Mouse (Mus musculus) CD8-positive naive resting alpha-beta T cell, adult 2 months (primary cell): Measurements from ENCODE around the gene Prr12.

Experiments used
- DNase-seq, 2 experiments: peaks; one replicate each; pipeline ENCODE4 v3.0.0; 2022; ENCODE audit warnings: low read depth in 2 of 2, low spot score in 2 of 2

Gene Prr12

DNA sequence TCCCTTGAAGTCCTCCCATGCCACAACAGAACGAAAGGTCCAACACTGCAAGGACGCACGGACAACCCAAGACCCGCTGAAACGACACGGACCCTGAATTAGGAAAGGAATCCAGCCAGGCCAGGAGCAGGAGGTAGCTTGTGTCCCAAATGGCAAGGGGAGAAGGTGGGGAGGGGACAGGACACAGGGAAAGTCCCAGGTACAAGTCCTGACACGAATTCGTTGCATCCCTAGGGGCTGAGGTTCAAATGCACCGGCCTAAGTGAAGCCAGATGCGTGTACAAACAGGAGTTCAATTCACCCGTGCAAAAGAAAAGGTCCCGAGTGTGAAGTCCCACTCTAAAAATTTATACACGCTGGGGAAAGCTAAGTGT, 1.1 kb downstream of the Prr12 start:
- no peak for DNase-seq

DNA sequence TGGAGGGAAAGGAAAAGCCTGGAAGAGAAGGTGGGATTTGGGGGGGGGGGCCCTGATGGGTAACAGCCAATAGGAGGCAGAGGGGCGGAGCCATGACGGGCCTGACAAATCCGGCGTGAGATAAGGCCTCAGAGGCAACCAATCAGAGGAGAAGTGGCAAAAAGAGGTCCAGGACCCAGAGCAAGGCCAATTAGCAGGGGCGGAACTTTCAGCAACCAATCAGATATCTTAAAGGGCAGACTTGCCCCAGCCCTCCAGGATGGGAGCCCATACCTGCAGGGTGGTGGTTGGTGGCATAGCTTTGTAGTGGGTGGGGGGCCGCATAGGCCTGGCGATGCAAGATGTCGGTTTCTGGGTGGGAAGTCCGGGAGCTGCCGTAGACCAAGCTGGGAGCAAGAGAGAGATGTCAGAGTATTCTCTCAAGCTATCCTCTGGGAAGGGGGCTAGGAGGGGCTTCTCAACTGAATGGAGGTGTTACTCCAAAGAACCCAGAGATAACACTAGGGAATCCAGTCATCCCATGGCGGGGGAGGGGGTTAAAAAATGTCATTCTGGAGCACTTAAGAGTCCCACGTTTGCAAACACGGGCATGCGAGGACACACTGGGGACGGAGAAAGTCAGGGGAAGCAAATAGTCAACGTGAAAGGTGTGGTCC, 1.6 kb downstream of the Prr12 start:
- DNase-seq, result no peak

DNA sequence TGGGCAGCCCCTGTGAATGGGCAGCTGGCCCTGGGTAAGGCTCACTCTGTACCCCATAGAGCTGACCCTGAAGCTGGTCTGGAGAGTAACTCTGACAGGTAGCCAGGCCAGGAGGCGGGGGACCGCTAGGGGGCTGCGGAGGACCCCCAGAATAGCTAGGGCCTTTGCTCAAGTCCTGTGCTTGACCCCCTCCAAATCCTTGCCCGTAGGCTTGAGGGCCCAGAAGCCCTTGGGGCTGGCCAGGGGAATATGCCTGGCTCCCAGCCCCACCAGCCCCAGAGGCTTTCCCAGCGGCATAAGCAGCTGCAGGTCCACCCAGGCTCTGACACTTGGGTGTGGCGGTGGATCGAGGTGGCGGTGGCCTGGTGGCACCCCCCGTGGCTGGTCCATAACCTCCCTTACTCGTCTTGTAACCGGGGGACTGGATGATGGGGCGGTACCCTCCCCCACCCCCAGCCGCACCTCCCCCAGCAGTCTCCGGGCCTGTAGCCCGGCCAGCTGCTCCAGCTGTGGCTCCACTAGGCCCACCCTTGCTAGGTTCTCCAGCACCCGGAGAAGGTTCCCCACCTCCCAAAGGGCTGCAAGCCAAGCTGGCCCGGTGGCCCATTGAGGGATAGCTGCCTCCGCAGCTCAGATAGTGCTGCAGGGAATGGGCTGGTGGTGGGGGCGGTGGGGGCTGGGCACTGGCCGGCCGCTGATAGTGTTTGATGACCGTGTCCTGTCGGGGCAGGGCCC, 3.6 kb downstream of the Prr12 start:
- no peak for DNase-seq

DNA sequence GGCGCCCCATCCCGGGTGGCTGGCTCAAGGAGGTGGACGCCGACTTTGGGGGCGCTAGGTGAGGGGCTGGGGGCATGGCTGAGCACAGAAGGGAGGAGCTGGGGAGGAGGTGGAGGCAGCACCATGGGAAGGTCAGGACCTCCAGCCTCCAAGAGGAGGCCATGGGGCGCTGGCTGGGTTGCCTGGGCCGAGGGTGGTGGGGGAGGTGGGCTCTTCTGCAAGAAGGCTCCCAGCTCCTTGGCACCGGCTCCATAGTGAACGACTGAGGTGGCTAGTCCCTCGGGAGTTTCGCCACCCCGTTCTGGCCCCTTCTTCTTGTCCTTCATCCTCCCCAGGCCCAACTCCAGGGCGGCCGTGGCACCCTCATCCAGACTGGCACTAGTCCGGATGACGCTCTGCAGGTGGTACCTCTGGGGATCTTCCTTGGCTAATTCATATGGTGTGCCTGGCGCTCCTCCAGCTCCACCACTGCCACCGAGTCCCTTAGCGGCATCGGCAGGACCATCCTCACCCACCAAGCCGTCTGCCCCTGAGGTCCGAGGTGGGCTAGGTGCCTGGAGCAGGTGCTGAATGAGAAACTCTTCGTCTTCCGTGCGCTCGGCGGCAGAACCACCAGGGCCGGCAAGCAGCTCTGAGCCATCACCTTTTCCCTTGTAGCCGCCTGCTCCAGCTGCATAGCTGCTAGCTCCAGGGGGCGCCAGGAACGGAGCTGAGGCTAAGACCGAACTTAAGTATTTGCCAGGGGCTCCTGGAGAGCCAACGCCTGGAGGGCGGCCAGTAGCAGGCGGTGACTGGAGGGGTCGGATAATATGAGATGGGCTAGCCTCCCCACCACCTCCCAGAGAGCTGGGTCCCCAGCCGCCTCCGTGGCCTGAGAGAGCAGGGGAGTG, 4.4 kb downstream of the Prr12 start:
- DNase-seq, result no peak

DNA sequence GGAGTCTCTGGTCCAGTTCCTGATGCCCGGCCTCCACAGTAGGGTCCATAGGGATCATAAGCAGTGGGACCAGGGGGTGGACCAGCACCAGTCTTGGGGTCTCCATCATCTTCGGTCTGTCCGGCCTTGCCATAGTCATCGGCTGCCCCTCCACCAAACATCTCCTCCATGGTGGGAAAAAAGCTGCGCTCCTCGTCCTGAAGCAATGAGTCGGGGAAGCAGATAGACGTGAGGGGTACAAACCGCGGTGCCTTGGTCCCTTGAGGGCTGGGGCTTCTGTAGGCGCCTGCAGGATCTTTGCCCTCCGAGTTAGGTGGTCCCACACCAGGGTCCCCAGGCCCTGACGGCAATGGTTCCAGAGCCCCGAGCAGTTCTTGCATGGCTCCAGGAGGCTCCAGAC, 5.2 kb downstream of the Prr12 start:
- no peak for DNase-seq

DNA sequence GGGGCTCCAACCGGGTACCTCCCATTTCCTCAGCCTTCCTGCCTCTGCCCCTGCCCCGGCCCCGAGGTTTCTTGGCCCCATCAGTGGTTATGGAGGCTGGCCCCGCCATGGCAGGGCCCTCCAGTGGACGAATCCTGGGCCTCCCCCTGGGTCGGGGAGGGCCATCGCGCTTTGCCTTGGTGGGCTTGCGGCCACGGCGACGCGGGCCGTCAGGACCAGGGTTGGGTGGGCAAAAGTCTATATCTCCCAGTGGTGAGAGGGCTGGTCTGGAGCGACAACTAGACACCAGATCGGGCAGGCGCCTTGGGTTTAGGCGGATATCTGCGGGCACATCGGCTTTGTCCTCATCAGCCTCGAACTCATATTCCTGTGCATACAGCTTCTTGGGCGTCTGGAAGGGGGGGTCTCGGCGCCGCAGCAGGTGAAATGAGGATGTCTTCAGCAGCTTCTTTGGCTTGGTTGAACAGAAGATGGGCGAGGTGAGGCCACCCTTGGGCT, 5.8 kb downstream of the Prr12 start:
- no peak for DNase-seq

DNA sequence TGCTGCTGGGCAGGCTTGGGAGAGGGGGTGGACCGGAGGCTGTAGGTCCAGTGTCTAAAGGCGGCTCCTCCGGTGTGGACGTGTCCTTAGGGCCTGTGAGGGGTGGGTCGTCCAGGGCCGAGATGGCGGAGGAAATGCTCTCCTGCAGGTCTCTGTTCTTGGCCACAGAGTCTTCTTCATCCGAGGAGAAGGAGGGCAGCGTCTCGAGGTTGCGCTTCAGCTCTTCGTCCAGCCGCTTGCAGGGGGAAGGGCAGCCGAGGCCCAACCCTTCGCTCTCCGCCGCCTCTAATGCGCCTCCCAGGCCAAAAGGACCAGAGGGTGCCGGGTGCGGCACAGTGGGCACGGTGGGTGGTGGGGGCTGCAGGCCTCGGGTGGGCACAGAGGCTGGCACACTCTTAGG, 6.9 kb downstream of the Prr12 start:
- no peak for DNase-seq

DNA sequence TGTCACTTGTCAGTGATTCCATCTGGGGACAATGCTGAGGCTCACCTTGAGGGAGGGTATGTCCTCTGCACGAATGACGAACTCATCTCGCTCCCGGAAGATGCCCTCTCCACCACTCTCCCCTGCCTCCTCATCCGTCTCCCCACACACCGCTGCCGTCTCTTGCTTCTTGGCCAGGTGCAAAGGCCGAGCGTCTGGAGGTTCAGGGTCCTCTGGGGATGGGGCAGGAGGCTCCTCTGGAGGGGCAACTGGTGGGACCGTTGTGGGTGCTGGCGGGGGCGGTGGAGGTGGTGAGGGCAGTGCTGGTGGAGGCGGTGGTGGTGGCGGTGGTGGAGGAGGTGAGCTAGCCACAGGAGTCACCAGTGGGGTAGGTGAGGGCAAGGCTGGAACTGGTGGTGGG, 9.4 kb downstream of the Prr12 start:
- DNase-seq, result no peak

DNA sequence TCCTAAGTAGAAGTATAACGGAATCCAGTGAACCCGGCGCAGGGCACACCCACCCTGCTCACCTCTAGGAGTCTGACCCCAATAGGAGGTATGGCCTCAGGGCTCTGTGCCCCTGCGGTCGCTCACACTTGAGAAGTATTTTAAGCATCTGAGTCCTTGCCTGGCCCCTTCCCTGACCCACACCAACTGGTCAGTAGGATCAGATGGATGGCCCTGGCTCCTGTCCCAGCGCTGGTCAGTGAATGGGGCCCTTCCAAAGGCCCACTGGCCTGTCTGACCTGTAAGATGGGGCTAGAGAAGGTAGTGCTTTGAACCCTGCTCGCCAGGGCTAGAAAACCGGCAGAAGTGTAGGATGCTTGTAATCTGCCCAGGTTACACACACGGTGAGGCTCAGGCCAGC, 11.8 kb downstream of the Prr12 start:
- no peak for DNase-seq

DNA sequence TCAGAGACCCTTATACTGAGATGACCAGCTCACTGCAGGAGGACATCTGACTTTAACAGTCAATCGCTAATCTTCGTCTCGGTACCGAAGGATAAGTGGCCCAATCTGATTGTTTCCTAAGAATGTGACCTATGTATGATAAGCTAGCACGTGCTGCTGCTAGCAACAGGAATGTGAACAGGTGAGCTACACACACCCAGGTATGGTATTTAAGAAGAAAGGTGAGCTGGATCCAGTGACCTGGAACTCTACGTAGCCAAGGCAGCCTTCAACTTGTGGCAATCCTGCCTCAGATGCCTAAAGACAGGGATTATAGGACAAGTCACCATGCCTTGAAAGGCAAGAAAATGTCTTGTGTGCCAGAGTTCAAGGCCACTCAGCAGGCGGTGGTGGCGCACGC, 14.3 kb downstream of the Prr12 start:
- DNase-seq, result no peak

DNA sequence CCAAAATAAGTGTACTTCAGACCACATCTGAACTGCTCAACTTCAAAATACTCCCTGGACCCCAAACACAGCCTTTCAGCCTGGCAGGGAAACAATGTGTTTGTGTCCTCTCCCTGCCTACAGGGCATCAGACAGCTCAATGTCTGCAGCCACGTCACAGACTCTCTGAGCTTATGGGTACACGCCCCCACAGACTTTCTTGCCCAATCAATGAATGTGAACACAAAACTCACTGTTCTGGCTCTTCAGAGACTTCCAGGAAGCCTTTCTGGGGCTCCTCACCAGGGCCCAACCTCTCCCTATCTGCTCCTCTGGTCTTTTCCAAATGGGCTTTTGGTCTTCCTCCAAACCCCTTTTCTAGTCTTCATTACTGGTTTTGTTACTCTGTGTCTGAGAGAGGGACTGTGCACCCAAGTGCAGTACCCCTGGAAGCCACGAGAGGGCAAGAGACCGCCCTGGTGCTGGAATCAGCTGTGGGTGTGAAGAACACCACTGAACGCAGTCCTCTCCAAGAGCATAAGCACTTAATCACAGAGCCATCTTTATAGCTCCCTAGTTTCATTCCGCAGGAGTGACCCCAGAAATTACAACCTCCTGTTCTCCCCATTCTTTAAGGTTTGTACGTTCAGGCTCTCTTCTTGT, 14.8 kb downstream of the Prr12 start:
- DNase-seq, result peak; percentile 68 to 75

DNA sequence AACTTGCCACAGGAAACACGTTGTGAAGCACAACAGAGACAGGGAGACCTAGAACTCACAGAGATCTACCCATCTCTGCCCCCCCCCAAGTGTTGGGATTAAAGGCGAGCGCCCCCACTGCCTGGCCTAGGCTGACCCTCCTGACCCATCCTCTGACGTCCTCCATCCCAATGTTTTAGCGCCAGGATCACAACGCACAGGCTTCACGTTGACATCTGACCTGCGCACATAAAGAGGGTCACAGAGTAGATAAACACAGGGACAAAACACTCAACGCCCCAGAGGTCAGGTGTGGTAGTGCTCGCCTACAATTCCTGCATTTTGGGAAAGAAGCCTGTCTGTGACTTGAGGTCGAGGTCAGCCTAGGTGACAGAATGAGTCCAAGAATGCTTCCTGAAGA, 16.0 kb downstream of the Prr12 start:
- DNase-seq, result no peak

DNA sequence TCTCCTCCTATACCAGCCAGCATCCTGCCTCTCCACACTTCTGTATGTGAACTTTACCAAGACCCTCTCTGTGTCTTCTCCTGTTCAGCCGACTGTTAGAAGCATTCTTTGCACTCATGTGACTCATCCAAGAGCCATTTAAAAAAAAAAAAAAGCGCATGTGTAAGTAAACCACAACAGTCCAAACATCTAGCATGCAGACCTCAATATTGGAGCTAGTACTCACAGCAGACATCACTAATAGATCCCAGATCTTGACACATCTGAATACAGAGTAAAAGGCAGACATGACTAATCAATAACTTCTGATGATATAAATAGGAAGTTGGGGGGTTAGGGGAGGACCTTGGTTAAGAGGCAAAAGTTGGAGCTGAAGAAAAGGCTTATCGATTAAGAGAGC, 17.1 kb downstream of the Prr12 start:
- no peak for DNase-seq

DNA sequence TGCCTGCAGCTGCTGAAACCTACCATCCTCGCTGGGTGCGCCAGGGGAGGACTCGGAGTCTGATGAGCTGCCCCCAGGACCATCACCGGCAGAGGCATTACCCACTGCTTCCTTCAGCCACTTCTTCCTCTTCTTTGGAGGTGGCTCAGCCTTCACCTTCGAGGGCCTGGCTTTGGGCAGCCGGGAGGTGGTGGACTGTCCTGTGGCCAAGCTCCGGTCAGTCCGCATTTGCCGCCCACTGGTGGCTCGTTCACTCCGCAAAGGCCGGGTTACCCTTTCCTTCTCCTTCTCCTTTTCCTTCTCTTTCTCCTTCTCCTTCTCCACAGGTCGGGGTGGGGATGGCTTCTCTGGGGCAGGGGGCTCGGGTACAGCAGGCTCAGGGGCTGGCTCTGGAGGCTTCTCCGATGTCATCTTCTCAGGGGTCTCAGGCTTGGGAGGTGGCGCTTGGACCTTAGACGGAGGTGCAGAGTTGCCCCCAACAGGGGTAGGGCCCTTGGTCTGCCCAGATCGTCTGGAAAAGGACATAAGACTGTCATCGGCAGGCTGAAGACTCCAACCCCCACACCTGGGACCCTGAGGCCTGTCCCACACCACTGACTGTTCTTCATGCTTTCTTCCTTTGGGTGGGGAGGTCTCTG, 18.8 kb downstream of the Prr12 start:
- DNase-seq, result no peak

DNA sequence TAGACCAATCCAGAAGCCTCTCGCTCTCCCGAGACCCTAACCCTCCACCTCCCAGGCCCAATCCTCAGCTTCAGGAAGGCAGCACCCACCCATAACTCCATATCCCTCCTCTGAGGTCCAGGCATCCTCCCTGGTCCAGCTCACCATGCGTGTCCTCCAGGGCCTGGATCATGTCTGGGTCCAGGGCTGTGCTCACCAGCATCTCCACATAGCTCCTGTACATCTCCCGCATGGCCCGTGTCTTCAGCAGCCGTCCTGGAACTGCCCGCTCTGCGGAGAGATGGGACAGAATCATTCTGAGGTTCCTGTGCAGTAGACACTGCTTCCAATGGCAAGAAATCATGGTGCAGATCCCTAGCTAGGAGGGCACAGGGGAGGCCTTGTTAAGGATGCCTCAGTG, 21.8 kb downstream of the Prr12 start:
- no peak for DNase-seq

DNA sequence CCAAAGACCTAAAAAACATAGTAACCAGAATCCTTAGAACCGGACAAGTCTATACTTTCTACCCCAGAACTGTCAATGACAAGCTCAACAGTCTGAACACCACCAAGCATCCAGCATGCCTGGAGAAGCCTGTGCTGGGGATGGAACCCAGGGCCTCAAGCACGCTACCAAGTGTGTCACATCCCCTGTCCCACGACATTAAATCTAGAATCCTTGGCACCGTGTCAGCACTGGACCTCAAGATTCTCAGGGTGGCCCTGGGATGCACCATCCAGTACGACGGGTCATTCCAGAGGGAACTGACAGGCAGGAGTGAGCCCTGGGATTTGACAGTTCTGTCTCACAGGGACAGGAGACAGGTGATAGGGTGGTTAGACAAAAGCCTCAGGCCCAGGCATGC, 22.7 kb downstream of the Prr12 start:
- DNase-seq, result no peak

DNA sequence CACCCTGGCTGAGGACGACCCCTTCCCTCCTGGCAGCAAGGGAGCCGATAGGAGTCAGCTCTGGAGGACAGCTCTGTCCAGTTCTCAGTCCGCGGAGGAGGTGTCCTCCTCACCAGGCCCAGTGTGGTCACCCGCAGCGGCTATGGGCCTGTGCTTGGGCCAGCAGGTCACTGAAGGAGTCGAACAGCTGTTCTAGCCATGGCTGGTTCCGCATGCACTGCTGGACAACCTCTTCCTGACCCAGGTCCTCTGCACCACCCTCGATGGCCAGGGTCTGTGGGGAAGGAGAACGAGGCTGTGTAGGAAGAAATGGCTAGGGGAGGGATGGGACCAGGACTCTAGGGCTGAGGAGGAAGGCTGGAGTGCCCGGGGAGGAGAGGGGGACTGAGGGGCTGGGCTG, 24.3 kb downstream of the Prr12 start:
- DNase-seq, result no peak

DNA sequence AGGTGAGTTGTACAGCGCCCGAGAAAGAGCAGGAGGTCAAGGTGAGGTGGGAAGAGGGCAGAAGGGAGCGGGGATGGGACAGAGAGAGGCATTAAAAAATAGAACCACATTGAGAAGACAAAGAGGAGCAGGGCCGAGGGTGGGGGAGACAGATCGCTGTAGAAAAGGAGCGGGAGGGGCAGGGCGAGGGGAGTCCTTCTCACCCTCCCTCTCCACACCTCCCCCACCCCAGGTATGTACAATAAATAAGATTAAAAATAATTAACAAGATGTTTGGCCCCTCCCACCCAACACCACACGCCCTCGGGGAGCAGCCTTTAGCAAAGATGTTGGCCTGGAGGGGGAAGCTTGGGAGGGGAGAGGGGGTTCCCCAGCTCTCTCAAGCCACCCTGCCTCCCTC, 24.9 kb downstream of the Prr12 start:
- no peak for DNase-seq

DNA sequence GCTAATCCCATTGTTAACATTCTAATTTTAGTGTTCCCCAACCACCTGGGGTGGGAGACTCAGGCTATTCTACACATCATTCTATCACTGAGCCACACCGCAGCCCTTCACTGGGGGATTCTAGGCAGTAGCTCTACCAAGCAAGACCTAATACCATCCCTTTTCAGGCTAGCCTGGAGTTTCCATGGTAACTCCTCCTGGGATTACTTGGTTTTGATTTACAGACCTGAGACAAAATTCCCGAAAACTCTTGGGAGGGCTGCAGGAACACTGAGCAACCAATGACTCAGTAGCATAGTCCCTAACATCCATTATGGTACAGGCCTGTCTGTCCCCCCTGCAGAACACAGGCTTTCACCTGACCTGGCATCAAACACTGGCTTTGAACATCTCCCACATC, 26.4 kb downstream of the Prr12 start:
- DNase-seq, result no peak

DNA sequence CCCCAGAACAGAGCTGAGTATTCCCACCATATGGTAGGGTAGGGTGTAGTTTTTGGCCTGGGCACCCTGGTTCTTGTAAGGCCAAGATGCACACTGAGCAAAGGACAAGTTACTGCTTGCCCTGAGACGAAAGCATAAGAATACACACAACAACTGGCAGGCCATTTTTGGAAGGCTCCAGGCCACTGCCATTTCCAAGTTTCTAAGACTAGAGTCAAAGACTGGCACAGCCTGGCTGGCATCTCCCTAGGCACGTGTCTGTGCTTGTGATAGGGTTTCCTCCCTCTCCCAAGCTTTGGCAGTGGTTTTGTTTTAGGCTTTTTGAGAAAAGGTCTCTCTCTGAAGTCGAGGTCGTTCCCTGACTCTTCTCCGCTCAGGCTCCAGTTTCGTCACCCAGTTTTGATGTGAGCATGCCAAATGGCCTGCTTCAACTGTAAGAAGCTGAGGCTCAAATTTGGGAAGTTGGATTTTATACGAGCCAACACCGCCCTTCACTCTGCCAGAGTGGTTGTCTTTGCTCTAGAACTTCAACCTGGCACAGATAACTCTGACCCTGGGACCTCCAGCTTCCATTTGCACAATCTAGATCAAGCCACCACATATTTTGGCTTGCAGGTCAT, 27.0 kb downstream of the Prr12 start:
- DNase-seq, result no peak
